Mouse (Mus musculus) kidney, adult 18-20 months (tissue): Measurements from ENCODE around the gene Rcan1.
"Not testable (repeated sequence)": the region's sequence is repeated elsewhere in the genome, so short reads cannot be mapped to it uniquely, and the experiment has no call there.

ENCODE experiments used
- DNase-seq: peaks from one replicate; pipeline ENCODE4 v3.0.0; 2021

Gene Rcan1

DNA sequence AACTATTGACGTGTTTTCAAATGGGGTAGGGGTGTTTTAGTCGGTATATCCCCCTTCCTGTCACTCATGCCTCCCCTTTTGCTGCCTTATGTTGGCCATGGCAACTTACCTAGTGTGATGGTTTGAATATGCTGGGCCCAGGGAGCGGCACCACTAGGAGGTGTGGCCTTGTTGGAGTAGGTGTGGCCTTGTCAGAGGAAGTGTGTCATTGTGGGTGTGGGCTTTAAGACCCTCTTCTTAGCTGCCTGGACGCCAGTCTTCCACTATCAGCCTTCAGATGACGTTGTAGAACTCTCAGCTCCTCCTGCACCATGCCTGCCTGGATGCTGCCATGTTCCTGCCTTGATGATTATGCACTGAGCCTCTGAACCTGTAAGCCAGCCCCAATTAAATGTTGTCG, at the start of gene Rcan1:
Gene Rcan1 (minus strand): TSS at position 162 of the 400 bp plus-strand sequence.
- DNase-seq, result no peak

DNA sequence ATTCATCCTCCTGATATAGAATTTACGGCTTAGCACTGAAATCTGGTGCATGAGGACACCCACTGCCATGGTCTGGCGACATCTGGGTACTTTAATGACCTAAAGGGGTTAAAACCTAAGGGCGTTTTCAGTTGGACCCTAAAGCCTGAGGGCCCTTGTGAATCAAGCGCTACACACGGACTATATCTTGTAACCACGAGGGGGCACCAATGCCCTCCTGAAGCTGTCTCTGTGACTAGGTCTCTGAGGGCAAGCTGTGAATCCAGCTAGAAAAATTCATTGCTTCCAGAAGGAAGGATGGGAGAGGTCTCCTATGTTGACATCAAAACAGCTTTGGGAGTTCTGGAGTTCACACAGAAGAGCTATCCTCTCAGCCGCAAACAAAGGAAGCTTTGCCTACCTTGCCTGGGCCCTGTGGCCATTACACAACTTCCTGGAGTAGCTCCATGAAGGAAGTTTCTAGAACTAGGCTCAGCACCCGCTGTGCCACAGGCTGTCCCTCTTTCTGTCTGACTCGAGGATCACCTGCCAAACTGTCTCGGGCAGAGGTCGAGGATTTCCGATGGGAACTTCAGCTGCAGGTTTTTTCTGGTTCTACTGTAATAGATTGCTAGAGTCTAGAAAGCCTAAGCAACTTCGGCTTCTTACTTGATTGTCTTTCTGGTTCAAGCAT, 49.3 kb upstream of the Rcan1 start:
- DNase-seq, result peak; percentile 32

DNA sequence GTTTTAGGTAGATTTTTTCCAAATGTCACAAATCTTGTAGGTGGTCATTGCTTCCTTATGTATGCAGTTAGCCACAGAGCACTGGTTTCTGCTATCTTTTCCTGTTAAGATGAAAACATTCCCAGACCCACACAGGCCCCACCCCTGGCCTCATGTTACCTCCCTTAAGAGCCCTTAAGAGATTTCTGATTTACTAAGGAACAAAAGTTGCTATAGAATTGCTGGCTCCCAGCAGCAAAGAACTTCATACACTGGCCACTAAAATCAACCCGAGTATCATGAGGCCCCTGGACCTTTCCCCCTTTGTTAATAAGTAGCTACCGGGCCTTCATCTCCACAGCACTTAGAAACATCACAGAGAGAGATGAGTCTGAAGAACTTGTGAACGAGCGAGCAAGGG, 48.1 kb upstream of the Rcan1 start:
- DNase-seq, result no peak

DNA sequence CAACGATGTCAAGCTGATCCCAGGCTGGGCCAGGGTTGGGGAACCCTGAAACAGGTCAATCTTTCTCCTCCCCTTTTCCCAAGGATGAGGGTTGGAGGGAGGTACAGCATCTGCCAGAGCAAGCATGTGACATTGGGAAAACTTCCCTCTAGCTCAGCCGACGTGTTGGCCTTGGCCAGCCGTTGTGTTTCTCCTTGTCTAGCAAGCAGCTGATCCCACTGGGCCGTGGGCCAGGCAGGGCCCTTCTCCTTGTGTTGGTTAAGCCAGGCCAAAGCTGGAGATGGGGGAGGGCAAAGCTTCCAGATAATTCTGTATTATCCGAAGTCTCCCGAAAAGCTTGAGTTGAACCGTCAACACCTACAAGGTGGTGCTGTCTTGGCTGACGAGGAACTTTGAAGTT, 45.5 kb upstream of the Rcan1 start:
- no peak for DNase-seq

DNA sequence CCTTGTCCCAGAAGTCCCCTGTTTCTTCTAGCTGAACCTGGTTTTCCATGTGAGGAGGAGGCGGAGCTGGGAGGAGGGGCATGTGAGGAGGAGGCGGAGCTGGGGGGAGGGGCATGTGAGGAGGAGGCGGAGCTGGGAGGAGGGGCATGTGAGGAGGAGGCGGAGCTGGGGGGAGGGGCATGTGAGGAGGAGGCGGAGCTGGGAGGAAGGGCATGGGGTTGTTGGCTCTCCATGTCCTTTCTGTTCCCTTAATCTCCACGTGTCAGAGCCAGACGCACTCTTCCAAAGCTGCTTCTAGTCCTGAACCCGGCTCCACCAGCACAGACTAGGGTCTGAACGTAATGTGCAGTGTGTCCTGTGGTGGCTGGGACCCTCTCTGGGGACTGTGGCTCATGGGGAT, 44.2 kb upstream of the Rcan1 start:
- DNase-seq, result not testable (repeated sequence)

DNA sequence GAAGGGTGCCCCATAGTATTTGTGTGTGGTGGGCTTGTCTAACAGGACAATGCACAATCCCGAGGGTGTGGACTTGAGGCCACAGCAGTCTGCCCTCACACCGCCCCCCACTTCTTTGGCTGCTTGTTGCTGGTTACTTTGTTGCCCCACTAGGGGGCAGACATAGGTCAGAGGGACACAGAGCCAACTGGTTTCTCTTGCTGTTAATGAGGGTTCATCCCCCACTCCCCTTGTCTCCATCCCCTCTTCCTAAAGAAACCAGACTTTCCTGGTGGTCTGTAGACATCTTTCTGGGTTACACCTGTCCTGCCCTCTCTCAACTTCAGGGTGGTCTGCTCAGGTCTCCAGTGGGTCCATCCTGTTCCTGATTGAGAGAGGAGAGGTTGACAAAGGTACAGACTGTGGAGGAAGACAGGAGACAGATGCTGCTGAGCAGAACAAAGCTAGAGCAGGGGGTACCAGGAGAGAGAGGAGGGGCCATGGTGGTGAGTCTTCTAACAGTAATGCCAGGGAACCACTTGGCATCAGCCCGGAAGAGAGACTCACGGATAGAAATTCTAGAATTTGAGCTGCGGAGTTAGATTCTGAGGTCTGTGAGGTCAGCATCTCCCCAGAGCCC, 41.2 kb upstream of the Rcan1 start:
- DNase-seq, result no peak

DNA sequence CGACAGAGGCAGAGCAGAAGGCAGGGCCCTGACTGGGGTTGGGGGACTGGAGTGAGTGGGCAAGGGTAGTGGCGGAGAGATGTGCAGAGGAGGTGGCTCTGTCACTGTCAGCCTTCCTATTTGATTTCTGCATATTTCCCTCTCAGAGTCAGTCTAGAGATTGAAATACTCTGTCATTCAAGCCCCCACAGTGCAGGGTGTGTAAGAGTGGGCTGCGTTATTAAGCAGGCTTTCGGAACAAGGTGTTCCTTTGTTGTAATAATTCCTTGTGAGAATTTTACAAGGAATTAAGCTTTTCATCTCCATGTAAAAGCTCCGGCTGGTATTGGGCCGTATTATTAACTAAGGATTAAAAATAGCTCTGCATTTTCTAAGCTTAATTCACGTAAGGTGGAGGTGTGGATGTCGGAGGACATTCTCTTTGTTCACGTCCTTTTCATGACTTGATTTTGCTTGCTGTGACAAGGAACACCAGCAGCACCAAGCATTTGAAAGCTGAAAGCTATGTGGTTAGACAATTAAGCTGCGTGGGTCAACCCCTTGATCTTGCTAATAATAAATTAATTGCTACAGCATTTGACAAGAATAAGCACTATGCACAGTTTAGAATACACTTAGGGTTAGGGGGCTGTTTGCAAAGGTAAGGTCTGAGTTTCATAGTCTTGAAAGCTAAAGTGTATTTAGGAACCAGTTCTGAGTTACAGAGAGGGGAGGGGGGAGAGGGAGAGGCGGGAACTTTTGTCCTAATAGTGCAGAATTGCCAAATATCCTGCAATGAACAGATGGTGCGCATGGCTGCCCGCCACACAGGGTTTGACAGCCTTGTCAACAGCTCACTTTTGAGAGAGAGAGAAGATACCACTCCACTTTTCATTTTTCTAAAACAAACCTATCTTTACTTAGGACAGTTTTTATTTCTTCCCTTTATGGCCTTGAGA, 40.4 kb upstream of the Rcan1 start:
- no peak for DNase-seq

DNA sequence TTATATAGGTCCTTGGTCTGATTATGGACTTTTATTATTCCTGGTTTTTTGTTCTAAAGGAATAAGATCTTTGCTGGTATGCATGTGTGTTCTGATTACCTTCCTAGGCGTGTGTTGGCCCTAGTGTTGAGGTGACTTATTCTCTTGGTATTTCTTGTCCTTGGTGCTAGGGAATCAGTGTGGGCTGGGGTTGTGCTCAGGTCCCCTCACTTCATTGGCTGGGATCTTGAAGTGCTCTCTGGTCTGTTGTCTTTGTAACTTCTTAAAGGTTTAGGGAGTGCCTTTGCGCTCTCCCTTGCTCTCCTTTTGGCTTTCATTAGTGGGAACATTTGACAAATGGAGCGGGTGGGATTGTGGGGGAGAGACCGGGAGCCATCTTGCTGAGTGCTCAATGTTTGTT, 36.9 kb upstream of the Rcan1 start:
- DNase-seq, result no peak

DNA sequence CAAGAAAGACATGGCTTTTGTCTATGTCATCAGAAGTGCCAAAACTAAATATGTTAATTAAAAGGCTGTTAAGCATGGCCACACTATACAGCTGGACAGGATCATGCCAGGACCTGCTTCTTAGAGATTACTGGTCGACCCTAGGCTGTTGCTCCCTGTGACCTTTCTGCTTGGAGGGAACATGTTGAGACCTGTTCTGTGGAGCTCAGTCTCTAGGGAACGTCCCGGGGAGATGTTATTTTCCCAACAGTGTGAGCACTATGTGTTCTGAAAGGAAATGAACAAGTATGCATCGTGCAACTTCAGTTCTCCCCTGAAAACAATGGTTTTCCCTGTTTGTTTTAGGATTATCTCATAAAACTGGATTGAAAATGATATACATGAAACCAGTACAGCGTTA, 32.4 kb upstream of the Rcan1 start:
- DNase-seq, result no peak

DNA sequence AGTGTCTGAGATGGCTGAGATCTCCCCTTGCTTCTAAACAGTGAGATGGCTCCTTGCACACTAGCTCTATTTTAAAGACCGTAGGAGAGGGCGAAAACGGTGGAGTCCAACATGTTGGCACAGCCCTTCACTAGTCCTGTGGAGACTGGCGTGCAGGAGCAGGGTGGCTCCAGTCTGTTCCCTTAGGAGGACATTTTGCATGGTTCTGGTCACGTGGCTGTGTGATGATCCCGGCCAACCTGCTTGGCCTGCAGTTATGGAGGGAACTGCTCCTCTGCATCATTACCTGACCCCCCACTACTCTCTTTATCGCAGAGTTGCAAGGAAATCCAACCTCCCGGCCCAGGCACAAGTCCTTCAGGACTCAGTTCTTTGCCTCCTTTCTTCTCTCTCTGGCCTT, 29.9 kb upstream of the Rcan1 start:
- no peak for DNase-seq

DNA sequence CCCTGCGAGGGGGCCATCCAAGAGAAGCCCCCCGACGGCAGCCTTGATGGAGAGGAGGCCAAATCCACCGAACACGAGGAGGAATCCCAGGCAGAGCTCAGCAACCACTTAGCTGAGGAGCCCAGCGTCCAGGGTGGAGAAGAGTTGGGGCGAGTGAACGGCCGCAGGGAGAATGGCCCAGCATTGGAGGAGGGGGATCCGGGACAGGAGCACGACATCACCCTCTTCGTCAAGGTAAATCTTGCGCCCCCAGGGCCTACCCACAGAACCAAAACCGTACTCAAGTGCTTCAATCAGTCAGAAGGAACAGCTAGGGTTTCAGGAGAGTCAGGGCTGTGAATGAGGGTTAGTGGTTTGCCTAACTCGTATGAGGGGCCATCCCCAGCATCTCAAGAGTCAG, 28.7 kb upstream of the Rcan1 start:
- DNase-seq, result no peak

DNA sequence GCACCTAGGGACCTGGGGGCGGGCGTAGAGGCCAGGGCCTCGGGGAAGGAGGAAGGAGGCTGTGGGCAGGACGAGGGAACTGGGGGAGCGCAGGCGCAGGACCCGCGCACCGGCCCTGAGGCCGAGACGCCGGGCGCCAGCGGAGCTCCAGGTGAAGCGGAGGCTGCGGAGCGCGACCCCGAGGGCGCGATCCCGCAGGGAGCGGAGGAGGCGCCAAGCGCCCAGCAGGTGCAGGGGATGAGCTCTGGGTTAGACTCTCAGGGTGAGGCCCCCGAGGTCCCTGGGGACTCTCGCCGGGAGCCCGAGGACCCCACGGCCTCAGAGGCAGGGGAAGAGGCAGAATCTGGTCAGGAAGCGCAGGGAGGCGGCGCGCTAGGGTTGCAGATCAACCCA, 27.9 kb upstream of the Rcan1 start:
- no peak for DNase-seq

DNA sequence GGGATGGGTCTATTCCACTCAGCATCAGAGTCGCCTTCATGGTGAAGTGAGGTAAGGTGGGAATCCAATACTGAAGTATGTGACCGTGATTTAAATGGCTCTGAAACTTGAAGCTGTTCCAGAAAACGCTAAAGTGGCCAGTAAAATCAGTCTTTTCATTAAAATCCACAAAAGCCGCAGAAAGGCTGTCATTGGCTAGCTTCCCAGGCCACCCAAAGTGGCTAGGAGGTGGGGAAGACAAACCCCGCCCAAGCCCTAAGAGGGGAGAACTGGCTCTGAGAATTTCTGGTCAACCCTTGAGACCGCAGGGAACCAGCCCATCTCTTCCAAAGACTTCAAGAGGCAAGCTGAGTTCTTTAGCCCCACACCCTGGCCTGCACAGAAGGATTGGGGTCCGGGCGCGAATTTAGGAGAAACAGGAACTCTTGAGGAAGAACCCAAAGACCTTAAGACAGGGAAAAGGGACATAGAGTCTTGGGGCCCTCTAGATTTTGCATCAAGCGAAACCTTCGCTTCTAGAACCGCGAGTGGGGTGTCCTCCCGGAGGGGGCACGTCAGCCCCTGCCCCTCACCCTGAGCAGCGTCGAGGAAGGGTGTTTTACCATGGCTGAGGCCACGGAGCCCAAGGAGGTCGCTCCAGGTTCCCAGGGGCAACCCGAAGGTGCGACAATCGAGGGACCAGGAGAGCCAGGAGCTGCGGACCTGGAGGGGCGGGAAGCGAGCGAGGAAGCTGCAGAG, 27.4 kb upstream of the Rcan1 start:
- DNase-seq, result no peak

DNA sequence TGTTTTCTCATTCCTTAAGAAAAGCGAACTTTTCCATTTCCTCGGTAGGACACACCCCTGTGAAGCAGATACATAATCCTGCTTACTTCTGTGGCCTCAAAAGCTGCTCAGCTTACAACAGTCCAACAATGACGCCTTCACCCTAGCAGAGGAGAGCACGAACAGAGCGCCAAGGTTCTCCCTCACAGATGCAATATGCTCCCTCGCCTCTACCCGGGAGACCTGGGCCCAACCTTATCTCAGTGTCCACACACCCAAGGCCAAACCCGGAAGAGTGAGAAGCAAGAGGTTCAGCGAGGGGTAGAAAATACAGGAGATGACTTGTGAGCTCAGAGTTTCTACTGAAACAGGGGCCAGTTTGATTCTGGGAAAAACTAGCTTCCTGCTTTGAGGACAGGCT, 18.7 kb upstream of the Rcan1 start:
- no peak for DNase-seq

DNA sequence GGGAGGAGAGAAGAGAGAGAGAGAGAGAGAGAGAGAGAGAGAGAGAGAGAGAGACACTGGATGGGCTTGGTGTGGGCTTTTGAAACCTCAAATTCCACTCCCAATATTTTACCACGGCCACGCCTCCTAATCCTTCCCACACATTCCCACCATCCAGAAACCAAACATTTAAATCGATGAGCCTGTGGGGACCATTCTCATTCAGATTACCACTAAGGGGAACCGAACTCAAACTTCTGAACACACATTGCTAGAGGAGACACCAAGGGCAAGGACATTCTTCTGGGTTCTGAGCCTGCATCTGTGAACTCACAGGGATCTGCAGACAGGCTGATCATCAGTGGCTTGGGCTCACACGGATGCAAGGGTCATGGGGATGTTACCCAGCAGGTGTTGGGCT, 17.8 kb upstream of the Rcan1 start:
- DNase-seq, result no peak

DNA sequence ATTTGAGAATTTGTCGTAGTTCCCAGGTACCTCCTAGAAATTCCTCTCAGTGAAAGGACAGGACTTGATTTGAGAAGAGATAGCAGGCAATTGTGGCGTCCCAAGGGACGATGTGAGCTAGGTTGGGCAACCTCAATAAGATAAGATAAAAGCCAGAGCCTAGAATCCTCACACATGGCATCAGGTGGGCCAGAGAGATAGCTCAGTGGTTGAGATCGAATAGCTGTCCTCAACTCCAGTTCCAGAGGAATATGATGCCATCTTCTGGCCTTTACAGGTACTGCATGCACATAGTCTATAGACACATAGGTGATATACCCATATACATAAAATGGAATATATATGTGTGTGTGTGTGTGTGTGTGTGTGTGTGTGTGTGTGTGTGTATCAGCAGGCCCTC, 16.8 kb upstream of the Rcan1 start:
- DNase-seq, result no peak

DNA sequence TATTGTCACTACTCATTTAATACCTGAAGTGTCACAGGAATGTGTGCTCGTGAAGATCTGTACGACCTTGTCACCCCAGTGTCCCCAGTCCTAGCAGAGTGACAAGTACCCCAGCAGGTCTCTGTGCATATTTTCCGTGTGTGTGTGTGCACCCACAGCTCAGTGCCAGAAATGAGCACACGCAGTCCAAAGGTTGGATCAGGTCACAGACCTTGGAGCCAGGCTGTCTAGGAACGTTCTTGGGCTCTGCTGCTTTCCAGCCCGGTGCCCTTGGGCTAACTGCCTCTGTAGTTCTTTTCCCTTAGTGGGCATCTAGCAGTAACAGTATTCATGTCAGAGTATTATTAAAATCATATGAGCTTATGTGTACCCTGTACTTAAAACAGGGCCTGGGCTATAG, 16.4 kb upstream of the Rcan1 start:
- DNase-seq, result no peak

DNA sequence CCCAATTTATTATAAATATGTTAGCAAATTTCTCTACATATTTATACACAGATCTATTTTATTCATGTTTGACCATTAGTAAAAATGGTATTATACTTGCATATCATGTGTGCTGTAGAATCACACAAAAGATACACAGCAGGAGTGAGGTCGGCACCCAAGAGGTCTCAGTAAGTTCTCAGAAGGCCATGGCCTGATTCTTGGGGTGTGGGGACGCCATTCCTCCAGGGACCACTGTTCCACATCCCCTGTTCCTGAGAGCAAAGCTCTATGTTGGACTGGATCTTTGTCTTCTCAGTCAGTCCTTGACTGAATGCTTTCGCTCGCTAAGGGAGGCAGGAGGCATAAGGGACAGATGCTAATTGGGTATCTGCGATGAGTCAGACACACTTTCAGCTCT, 14.8 kb upstream of the Rcan1 start, which contains the start of gene Clic6:
Gene Clic6 (plus strand): TSS at position 301 of the 400 bp plus-strand sequence.
- DNase-seq, result no peak

DNA sequence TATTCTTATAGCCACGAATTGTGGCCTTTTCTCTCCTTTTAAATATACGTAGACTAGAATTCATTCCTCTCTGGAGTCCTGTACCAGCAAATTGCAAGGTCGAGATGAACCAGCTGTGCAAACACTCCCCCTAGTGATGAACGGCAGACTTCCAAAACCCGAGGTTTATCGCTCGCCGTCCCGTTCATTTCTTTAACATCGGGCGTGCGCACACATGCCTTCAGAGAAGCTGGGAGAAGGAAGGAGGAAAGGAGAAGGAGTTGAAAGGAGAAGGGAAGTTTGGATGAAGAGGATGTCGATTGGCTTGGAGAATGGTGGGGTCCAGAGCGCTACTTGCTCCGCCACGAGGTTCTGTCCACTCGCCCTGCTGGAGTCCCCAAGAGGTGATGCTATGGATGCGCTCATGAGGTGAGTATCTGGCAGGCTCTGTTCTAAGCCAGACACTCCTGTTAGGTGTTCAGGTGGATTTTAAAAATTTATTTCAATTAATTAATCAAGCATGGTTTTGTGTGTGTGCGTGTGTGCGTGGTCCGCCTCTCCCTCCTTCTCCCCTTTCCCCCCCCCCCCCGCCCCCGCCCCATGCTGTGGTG, 8.0 kb upstream of the Rcan1 start:
- peak; percentile 66 for DNase-seq

DNA sequence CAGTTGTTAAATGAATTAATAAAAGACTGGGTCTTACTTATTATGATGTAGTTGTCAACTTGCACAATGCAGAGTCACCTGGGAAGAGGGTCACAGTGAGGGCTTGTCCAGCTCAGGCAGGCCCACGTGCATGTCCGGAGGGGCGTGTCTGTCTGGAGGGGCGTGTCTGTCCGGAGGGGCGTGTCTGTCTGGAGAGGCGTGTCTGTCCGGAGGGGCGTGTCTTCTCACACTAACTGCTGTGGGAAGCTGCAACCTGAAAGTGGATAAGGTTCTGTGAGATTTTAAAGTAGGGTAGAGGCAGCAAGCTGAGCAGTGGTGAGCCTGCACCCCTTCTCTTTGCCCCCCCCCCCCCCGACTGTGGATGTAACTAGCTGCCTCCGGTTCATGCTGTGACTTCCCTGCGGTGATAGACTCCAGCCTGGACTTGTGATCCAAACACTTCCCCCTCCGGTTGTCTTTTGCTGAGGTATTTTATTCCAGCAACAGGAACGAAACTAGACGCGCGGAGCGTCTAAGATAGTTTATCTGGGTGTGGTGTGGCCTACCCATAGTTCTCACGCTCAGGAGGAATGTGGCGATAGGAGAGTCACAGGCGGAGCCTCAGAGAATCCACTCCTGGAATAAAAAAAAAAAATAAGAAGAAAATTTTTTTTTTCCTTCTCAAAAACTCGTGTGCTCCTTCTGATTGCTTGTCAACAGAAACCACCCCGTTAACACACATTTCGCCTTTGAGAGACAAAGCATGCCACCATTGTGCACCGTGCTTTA, 4.6 kb upstream of the Rcan1 start:
- DNase-seq, result no peak

DNA sequence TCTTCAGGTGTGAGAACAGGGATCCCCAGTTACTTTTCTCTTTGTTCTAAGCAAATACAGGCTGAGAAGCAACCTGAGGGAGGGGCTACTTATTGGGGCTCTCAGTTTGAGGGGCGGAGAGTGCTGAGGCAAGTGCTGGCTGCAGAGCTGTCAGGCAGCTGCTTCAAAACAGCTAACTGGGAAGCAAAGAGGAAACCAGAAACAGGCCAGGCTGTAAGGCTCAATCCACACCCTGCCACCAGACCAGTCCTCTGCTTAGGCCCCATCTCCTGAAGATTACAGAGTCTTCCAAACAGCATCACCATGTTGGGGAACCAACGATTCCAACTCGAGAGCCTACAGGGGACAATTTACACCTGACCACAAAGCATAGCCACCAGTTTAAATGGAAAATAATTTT, 2.2 kb upstream of the Rcan1 start:
- no peak for DNase-seq

DNA sequence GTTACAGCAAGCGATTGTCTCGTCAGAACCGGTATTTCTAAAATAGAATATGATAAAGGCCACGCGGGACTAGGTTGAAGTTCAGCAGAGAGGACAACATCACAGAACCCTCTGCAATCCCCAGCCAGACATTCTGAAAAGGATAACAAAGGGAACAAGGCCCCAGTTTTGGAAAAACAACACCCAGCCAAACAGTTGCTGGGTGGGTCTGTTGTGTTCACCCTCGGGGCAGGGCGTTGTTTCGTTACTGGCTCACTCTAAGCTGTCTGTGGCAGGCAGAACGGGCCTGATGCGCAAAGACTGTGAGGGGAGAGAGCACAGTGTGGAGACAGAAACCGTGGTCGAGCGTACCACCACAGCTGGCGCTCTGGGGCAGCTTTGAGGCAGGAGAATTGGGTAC, 2.2 kb downstream of the Rcan1 start:
- DNase-seq, result no peak
